Mouse (Mus musculus) kidney, postnatal 25 days (tissue): Measurements from ENCODE around the gene Kif26a.

Experiments
- DNase-seq, 2 experiments: peaks; one replicate each; pipeline ENCODE4 v3.0.0; 2021; ENCODE audit warnings: mixed read lengths in 2 of 2

The Kif26a gene

DNA sequence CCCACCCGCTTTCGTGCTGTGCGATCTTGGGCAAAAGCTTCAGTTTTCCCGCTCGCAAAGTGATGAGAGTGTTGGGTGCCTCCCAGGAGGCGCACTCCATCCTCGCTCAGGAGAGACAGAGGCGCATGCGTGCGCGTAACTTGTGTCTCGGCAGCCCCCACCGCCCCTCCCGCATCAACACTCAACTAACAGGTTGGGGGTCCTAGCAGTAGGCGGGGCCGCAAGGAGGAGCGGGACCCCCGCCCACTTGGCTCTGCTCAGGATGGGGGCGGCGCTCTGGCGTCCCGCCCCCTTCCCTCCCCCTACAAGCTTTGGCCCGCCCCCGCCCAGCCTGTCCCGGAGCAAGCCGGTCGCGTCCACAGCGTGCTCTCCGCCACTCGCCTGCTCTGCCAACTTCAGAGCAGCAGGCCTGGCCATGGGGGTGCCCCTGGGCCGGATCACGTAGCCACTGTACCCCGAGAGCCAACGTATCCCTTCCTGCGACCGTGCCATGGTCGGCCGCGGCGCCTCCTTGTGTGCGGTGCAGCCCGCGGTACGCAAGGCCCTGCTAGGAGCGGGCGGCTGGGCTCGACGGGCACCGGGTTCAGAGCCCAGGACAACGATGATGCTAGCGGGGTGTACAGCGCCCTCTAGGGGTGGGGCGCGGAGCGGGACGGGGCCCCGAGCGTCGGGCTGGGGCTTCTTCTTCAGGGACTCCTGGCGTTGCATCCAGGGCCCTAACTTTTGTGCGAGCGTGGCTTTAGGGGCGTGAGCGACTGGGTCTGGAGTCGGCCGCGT is at the start of gene Kif26a:
Gene Kif26a, plus strand, starts transcription at position 334 of the 777 bp plus-strand sequence.
- DNase-seq, result peak; percentile 62 to 80

DNA sequence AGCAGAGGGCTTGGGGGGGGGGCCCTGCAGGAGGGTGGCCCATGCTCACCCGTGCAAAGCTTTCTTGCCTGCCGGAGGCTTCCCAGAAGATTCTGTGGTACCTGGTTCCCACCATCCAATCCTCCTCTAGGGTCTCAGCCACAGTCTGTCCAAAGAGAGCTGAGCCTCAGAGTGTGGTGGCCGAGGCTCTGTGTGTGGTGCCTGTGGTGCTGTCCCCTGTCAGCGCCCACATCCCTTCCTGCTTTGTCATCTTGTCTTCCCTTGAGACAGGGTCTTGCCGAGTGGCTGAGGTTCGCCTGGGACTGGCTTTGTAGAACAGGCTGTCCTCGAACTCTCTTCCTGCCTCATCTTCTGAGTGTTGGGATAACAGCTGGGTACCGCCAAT is 49.3 kb upstream of the Kif26a start:
- no peak for DNase-seq

DNA sequence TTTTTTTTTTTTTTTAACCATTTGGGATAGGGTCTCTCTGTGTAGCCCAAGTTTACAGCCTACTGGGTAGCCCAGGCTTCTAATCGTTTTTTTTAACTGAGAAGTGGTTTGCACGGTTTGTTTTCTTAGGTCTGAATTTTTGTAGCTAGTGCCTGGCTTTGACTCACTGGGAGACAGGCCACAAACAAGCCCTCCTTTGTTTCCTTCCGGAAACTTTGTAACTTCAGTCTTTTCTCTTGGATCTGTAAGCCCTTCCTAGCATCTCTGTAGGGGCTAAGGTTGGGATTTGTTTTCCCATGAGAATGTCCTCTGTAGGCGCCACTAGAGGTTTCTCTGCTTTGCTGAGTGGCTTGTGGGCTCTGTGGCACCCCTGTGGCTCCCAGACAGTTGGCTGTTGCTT is 45.9 kb upstream of the Kif26a start:
- no peak for DNase-seq

DNA sequence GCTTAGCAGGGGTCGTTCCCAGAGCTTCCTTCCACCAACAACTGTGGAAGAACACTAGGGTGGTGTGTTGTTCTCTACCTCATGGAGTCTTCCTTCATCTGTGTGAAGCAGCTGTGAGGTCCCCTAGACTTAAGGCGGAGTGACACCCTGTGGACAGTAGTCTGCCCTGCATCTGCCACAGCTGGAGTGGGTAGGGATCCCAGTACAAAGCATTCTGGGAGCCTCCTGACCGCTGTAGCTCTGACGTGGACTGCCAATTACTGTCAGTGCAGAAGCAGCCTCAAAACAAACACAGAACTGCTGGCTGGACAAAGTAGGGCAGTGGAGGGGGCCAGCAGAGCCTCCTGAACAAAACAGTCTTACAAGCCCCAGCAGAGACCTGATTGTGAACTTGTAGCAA is 45.0 kb upstream of the Kif26a start:
- peak in 1 of 2 experiments; percentile 38 for DNase-seq

DNA sequence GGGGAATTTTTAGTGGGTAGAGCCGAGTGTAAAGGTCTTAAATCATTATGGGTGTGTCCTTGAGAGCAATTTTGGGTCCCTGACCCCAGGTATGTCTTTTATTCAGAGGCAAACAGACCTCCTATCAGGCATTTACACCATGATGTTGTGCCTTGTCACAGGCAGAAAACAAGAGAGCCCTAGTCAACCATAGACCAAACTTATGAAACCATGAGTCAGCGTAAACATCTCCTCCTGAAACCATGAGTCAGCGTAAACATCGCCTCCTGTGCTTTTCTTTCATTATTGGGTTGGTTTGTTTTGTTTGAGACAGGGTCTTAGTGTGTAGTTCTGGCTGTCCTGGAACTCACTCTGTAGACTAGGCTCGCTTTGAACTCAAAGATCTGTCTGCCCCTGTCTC is 42.8 kb upstream of the Kif26a start:
- no peak for DNase-seq

DNA sequence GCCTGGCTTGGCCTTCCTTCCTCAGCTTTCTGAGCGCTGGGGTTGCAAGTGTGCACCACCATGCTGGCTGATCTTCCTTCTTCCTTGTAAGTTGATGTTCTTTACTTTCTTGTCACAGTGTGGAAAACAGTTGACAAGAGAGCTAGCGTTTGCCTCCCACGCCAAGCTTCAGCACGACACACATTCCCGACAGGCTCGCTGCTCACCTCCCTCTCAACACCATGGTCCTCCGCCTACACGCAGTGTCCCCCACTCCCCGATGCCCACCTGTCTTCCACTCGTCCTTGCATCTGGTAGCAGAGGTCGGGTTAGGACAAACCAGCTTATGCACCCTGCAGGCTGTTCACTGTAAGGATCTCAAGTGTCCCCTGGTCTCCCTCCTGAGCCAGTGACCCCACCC is 41.1 kb upstream of the Kif26a start:
- no peak for DNase-seq

DNA sequence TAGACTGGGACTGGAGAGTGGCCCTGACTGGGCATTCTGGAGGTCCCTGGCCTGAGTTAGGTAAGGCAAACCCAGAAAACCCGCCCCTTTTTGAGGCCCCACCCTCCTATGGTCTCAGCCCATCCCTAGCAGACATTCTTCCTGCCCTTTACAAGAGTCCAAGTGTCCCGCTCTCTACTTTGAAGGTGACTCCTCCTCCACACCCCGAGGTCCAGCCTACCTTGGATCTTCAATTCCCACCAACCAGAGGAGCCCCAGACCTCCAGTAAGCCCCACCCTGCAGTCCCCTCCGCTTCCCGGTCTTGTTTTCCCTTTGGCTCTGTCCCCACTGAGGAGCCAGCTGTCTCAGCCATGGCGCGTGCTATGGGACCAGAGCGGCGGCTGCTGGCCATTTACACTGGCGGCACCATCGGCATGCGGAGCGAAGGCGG is 39.5 kb upstream of the Kif26a start, which contains the start of gene Aspg:
Gene Aspg, plus strand, starts transcription at position 139 of the 431 bp plus-strand sequence.
- DNase-seq, result peak; percentile 61 to 86

DNA sequence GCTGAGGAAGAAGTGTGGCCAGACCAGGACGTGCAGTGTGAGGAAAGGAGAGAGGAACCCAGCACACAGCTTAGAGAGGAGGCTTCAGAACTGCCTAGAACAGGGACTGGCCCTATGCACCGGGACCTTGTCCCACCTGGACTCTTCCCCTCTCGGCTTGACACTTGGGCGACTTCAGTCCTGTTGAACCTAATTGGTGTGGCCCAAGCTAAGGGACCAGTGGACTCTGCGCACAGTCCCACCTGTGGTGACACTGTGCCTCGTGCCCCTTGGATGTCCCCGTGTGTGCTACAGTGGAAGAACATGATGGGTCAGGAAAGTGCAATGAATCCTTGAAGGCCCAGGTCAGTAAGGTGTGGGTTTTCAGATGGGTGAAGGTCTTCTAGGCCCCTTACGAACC is 38.3 kb upstream of the Kif26a start:
- DNase-seq, result peak in 1 of 2 experiments; percentile 63

DNA sequence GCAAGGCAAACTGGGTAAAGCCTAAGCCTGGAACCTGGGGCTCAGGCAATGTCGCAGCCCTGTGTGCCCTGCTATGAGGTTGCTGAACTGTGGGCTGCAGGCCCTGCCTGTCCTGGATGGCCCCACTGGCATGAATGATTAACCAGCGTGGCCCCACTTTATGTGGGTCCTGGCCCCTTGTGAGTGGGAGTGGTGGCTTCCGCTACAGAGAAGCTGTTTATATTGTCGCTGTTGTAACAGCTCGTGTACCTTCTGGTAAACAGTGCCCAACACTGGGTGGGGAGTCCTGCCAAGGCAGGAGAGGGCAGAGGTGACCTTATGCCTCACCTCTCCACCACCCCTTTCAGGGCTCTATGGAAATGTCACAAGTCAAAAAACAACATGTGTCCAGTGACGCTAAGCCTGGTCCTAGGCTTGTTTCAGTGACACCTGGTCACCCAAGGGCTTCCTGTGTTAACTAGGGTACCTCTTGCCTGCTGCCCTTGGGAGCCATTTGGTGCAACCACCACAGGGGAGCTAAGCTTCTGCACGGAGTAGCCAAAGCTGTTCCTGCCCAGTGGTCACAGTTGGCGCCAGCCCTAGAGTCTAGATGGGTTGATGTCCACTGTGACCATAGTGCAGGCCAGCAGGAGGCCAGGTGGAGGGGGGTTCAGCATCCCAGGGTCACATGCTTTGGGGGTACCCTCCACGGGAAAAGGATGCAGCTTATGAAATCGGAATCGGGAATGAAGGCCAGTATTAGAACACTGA is 37.1 kb upstream of the Kif26a start:
- DNase-seq, result peak; percentile 74 to 89

DNA sequence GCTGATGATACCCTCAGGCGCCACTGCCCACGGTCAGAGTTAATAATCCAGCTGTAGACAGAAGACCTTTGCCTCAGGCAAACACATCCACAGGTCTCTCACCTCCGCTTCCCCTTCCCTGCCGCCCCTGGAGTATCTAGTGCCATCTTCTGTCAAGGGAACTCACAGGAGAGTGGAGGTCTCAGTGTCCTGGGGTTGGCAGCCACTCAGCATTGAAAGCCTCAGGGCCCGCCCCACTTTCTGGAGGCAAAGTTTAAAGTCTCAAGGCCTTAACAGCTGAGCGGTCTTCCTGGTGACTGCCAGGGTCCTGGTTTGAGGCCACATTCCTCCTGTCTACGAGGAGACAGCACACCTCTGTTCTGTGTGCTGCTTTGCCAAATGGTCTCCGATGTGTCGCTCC is 36.3 kb upstream of the Kif26a start:
- DNase-seq, result peak; percentile 70 to 85

DNA sequence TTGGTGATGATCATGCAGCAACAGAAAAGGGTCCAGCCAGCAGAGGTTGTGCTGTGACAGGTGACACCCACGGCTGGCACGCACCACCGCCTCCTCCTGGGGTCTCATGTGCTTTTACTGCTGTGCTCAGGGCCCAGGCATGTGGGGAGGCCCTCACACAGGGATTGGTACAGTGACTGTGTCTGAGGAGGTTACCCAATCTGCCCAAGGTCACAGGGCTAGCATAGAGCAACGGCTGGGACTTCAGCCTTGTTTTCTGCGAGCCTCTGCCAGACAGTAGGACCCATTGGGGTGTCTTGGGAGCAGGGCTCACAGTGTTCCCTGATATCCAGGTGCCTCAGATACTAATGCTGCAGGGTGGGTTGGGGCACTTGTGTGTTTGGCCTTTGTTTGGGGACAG is 34.7 kb upstream of the Kif26a start:
- no peak for DNase-seq

DNA sequence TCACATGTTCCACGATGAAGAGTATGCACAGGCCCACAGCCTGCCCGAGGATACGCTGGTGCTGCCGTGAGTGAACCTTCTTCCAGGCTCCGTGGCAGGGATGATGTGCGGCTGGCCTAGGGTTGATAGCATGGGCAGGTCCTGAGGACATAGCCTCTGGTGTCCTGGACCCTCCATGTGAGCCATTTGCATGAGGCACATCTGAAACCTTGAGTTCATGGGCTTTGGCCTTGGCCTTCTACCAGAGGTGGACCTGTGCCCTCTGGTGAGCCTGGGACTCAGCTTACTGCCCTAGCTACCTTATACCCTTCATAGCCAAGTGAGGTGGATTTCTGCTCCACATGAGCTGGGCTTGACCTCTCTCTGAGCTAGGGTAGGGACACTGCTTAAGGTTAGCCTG is 33.8 kb upstream of the Kif26a start:
- no peak for DNase-seq

DNA sequence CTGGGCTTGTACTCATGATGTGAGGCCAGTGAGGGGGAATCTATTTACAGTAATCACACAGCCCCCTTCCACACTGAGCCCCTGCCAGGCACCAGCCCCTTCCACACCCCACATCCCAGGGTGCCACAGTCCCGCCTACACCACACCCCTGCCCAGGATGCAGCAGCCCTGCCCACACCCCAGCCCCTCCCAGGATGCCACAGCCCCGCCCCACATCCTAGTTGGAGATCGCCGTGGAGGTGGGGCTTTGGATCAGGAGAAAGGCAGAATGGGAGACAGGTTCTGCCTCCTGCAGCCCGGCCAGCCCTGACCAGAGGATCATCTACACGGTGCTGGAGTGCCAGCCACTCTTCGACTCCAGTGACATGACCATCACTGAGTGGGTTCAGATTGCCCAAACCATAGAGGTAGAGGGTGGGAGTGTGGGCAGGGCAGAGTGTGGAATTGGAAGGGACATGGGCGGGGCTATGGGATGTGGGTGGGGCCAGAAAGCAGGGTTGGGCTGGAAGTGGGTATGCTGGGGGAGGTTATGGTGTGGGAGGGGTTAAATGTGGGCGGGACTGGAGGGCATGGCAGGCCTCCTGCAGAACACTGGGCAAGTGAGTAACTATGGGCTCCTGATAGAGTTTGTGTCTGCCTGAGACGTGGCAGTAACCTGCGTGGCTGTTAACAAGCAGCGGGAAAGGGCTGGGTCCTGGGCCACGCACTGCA is 33.2 kb upstream of the Kif26a start:
- peak in 1 of 2 experiments; percentile 42 for DNase-seq

DNA sequence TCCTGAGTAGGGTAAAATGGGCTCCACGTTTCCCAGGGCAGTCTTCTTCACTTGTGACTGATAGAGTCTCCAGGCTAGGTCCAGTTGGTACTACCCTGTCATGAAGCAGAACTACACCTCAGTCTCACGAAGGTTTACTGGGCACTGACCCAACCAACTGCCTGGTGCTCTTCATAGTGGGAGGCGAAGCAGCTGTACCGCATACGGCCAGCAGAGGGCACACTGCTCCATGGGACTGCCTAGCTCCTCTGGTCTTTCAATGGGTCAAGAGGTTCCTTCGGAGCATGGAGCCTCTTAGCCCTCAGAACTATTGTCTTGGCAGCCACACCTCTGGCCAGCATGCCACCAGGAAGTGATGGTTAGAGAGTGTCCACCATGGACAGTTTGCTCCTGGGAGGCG is 32.3 kb upstream of the Kif26a start:
- DNase-seq, result peak; percentile 88 to 95

DNA sequence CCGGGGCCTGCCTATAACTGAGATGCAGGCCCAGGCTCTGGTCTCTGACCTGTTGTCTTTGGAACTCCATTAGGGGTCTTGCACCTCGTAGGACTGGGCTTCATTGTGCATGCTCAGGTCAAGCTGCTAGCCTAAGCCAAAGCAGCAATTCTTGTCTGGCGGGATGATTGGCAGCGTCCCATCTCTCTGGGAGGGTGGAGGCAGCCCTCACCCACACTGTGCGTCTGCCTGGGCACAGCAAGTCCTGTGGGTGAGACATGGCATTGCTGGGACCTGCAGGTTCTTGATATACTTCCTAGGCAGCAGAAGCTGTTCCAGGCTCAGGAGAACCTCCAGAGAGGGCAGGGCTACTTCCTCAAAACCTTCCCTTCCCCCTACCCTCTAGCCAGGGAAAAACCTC is 29.0 kb upstream of the Kif26a start:
- DNase-seq, result no peak

DNA sequence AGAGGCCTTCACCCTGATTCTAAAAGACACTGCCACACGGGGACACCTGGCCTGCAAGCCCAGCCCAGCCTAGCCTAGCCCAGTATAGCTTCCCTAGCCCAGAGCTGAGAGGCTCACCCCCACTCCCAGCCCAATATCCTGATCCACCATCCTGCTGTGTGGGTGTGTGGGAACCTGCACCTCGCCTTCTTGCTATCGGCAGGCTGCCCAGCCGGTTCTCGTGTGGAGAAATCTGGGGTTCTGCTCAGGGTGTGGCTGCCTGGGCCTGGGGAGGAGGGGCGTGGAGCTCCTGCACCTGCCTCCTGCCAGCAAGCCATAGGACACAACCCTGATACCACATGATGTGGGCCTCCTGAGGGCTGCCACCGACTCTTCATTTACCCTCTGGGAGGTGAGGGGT is 28.4 kb upstream of the Kif26a start:
- DNase-seq, result no peak

DNA sequence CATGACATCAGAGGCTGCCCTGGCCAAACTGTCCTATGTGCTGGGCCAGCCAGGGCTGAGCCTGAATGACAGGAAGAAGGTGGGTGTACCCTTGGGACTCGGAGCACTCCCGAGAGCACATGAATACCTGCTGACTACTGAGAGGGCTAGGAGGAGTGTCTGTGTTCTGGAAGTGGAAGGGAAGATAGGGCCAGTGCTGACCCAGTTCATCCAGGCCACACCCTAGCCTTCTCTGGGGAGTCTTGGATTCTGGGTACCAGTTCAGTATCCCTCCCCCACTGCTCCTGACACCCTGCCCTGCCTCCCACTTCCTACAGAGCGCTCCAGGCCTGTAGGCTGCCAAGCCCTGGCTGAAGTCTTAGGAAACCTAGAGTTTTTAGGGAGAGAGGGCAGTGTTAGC is 24.8 kb upstream of the Kif26a start:
- DNase-seq, result peak; percentile 20 to 62

DNA sequence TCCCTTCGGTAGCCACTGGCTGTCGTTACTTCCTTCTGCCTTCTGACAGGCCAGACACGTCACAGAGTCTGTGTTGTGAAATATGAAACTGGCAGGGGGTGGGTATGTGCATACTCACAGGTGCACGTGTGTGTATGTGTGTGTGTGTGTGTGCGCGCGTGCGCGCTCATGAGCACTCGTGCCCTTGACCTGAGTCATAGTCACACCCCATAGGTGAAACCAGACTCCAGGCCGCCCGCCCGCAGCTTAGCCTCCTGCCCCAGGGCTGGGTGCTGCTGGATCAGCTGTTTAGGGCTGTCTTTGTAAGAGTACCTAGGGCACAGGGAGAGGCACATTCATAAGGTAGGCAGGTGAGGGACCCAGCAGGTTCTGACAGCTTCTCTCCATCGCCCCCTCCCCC is 20.1 kb upstream of the Kif26a start:
- DNase-seq, result peak; percentile 48 to 78

DNA sequence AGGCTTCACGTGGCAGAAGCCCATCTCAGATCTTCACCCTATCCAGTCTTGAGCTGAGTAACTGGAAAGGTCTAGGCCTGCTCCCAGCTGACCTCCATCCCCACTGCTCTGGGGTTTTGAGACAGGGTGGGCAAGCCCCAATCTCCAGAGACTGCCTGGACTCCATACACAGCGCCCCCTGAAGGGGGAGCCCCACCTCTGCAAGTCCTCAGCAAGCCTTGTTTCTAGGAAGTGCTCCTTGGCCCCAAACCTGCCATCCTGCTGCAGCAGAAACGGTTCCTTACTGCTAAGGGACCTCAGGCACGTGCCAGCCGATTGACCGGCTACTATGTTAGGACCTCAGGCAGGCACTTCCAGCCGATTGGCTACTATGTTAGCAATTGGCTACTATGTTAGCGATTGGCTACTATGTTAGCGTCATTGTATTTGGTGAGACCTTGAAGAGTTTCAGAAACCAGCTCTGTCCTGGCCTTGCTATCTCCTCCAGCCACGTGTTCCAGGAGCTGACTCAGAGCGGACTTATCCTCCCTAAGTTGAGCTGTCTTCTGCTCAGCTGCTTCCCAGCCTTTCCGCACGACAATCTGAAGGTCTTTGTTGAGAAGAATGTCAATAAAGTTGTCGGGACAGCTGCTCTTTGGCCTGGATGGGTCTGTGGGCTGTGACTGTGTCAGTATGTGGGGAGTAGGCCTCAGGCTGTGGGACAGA is 18.9 kb upstream of the Kif26a start:
- no peak for DNase-seq

DNA sequence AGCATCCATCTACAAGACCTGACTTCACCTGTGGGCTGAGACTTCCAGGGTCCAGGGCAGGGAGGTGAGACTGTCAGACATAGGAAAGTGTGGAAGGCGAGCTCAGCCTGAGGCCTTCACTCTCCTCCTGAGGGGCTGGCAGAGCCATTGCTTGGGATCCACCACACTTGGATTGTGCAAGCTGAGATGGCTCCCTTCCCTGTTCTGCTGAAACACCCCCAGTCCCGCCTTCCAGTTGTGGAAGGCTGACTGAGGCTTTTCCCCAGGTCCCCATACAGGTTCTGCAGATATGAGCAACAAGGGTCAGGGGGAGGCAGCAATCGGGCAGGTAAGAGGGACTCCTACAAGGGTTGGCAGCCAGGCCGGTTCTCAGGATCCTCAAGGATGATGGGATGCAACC is 17.5 kb upstream of the Kif26a start:
- DNase-seq, result no peak

DNA sequence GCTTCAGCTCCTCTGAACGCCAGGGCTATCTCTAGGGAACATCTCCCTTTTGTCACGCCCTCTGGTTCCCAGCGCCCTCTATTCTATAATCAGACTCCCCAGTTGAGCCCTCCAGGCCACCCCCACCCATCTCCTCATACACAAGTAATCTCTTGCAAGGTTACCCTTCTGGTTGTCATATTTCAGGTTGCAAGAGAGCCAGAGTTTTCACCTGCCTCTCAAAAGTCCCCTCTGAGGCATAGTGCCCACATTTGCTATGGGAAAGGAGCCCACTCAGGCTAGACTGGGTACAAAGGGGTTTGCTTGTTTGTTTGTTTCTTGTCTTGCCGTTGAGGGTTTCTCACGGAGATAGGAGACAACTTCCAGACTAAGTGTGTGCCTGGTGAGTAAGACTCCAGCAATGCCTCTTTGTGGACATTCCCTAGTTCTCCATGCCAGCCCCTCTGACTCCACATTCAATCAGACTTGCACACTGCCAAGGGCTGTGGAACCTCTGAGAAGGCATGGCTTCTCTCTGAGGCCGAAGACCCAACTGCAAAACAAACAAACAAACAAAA is 16.6 kb upstream of the Kif26a start:
- no peak for DNase-seq

DNA sequence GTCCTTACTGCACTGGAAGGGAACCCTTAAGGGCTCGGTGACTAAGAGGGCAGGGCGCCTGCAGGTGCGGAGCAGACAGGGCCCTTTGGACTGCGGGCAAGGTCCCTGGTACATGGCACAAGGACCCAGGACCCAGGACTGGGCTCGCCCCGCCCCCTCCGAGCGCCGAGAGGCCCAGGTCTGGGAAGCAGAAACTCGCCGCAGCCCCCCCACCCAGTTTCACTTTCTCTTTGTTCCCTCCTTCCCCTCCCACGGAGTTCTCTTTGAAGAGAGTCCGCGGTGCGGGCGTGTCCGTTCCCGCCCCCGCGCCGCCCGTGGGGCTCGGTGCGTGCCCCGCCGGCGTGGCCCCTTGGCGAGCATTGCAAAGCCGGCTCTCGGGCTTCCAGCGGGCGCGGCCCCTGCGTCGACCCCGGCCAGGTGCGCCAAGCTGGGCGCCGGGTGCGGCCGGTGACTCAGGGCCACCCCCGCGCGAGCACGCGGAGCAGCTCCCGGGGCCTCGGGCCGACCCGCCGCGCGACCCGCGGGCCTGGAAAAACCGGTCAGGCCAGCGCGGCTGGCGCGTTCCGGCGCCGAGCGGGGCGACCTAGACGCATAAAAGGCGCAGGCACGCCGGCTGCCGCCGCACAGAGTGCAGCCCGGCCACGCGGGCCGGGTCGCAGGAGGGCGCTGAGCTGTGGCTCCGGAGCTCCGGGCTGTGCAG is 15.7 kb upstream of the Kif26a start:
- peak; percentile 90 to 95 for DNase-seq
